Mouse (Mus musculus): Measurements from ENCODE around the gene Blm.

- TF ChIP-seq CTCF (IDR thresholded peaks at IDR 0.05; ENCODE audit: low read depth, low read length) (no peak), POLR2A (IDR thresholded peaks at IDR 0.05; ENCODE audit: extremely low read depth, insufficient read depth, low read length) (no peak)
Observed at GRCm38 (mm10) chr7:80452241-80452640, 82.7 kb downstream of the Blm start.

Measured in liver, adult 2 months (tissue).